Mouse (Mus musculus) kidney, postnatal 0 days (tissue): ENCODE measurements around the gene Gm43720. TPM values are rescaled to one million over a fixed set of nuclear protein-coding genes. Genes with fewer than 3 reads are reported as not detected.

Source experiments
- ATAC-seq: fragments of 200-750 bp; cut with Nextera tagmentation; replicated peaks from 2 replicates; pipeline ENCODE4 v1.8.0; 2017; ENCODE audit warnings: low read depth, moderate number of reproducible peaks, moderate TSS enrichment, moderate library complexity; ENCODE audit not compliant: low FRiP score
- DNase-seq: peaks from one replicate; pipeline ENCODE4 v3.0.0-alpha.2; 2016; ENCODE audit warnings: low spot score
- H3K27ac ChIP-seq: fragments of 300-500 bp; sonication (generic); 2 replicates; pipeline ENCODE4 v1.5.1; 2014; ENCODE audit warnings: mild to moderate bottlenecking
- H3K27me3 ChIP-seq: fragments of 300-500 bp; sonication (generic); 2 replicates; pipeline ENCODE4 v1.6.1; 2014; ENCODE audit warnings: low read length, mixed read lengths; ENCODE audit not compliant: insufficient read depth
- H3K36me3 ChIP-seq: fragments of 300-500 bp; sonication (generic); 2 replicates; pipeline ENCODE4 v1.6.1; 2014; ENCODE audit warnings: low read length, mixed read lengths; ENCODE audit not compliant: insufficient read depth
- H3K4me1 ChIP-seq: fragments of 300-500 bp; sonication (generic); replicated peaks from 2 replicates; pipeline ENCODE4 v1.6.1; 2014; ENCODE audit warnings: antibody characterized with exemption, low read length, mixed read lengths; ENCODE audit not compliant: insufficient read depth
- H3K4me2 ChIP-seq: fragments of 300-500 bp; sonication (generic); 2 replicates; pipeline ENCODE4 v1.6.1; 2014; ENCODE audit warnings: mild to moderate bottlenecking, low read length, moderate library complexity, mixed read lengths
- H3K4me3 ChIP-seq: fragments of 300-500 bp; sonication (generic); replicated peaks from 2 replicates; pipeline ENCODE4 v1.5.1; 2014; ENCODE audit warnings: low read depth, low read length
- H3K9ac ChIP-seq: fragments of 300-500 bp; sonication (generic); 2 replicates; pipeline ENCODE4 v1.6.1; 2014; ENCODE audit warnings: low read depth, low read length
- H3K9me3 ChIP-seq: fragments of 300-500 bp; sonication (generic); replicated peaks from 2 replicates; pipeline ENCODE4 v1.6.1; 2016; ENCODE audit warnings: low read length, inconsistent platforms, mixed read lengths
- CTCF ChIP-seq: IDR thresholded peaks from 2 replicates; pipeline ENCODE4 v1.5.1; 2016; ENCODE audit warnings: antibody characterized with exemption, low read depth, mild to moderate bottlenecking, moderate library complexity
- WGBS: fragments of 180-500 bp; shearing (Covaris S2); extraction: QIAGEN DNeasy Blood & Tissue Kit; methylation state at CpG from one replicate; pipeline ENCODE4 v1.1.7; 2014; 5-methylcytosine and 5-hydroxymethylcytosine counted together
- polyA plus RNA-seq: library from polyadenylated mRNA; unstranded; fragments of >200 nt; fragmentation: Nextera tagmentation; extraction: Ambion mirVana; gene quantifications from 2 replicates; pipeline ENCODE4 v1.2.1, GENCODE M21; 2015

Gene Gm43720
- polyA plus RNA-seq, 1 experiment from 2014 or later: 0.16 TPM

DNA sequence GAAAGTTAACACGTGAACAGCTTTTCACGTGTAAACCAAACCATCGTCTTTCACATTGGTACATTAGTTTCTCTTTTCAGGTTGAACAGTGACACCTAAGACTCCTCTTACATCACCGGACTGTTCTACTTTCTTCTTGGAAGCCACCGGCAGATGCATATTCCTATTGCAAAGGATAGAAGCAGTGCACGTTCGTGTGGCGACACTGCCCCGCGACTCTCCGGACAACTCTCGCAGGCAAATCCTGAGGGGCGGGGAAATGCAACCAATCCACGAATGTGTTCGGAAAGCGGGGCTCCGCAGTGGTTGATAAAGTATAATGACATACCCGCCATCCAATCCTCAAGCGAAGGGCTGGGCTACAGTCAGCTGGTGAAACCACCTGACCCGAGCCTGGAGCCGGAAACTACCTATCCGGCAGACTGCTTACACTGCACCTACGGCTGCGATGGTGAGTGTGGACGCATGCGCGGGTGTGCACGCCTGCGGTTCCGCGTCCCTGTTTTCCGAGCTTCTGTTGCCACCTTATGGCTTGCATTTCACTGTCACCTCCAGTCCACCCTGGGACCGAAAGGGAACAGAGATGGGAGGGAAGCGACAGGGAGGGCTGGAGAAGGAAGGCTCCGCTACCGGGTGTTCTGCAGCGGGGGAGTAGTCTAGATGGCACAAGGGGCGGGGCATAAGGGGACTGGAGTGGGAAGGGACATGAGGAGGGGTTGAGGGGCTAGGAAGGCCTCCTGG is 24.2 kb downstream of the Gm43720 start, which contains the start of gene Lamtor4:
Lamtor4 (plus strand) TSS at position 130 of the 741 bp plus-strand sequence.
- Histone ChIP-seq H3K36me3 (peaks cover 13% of the 10 kb centered on the region), H3K4me3 (peak within 1 kb of the TSS; percentile 63), H3K4me1 (0 out of 2 replicates have a peak, but pooled peaks cover 4% of the 10 kb centered on the region), H3K27me3 (no peaks in the 10 kb centered on the region), H3K9ac (peak within 1 kb of the TSS; percentile 63), H3K4me2 (peak within 1 kb of the TSS; percentile 71), H3K9me3 (no peaks in the 10 kb centered on the region), H3K27ac (peak within 1 kb of the TSS; percentile 68)
- under 1% methylated on average over 38 of the region's 38 CpGs for WGBS
- peak; percentile 100 for ATAC-seq
- peak; percentile 98 for DNase-seq
- TF ChIP-seq CTCF: peak; percentile 58

GRCm38 (mm10) chr5:138253061-138253460 is 26.7 kb downstream of the Gm43720 start:
- no peak overlapping the region for H3K4me2 ChIP-seq
- H3K9me3 ChIP-seq: no peaks in the 10 kb centered on the region
- no peak for DNase-seq
- 94% methylated on average over 3 of the region's 3 CpGs for WGBS
- ATAC-seq: no peak
- H3K27me3 ChIP-seq: no peaks in the 10 kb centered on the region
- no peak overlapping the region for H3K9ac ChIP-seq
- no peak overlapping the region for H3K27ac ChIP-seq
- no peak for TF ChIP-seq CTCF
- H3K4me1 ChIP-seq: 0 out of 2 replicates have a peak, but pooled peaks cover 4% of the 10 kb centered on the region
- H3K4me3 ChIP-seq: no peak overlapping the region
- no peaks in the 10 kb centered on the region for H3K36me3 ChIP-seq

DNA sequence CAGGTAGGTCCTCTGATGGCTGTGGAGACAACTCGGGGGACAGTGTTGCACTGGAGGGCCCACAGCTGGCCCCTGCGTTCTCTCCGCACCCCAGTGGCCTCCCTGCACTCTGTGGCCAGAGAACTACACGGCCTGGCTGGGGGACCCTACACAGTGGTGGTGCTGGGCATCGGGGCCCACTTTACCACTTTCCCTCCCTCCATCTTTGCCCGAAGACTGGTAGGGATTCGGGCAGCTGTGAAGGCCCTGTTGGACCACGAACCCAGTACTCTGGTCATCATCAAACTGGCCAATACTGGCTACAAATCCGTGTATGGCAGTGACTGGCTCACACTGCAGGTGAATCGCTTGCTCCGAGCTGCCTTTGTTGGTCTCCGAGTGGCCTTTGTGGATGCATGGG is 28.6 kb downstream of the Gm43720 start:
- H3K4me1 ChIP-seq: 0 out of 2 replicates have a peak, but pooled peaks cover 4% of the 10 kb centered on the region
- no peak overlapping the region for H3K27ac ChIP-seq
- H3K9ac ChIP-seq: no peak overlapping the region
- DNase-seq (no peak), ATAC-seq (no peak)
- no peaks in the 10 kb centered on the region for H3K9me3 ChIP-seq
- H3K4me2 ChIP-seq: no peak overlapping the region
- no peak for TF ChIP-seq CTCF
- no peaks in the 10 kb centered on the region for H3K36me3 ChIP-seq
- H3K4me3 ChIP-seq: no peak overlapping the region
- H3K27me3 ChIP-seq: no peaks in the 10 kb centered on the region
- WGBS: 85% methylated on average over 12 of the region's 12 CpGs

- no peak overlapping the region for H3K9ac ChIP-seq
- 26% methylated on average over 2 of the region's 2 CpGs for WGBS
- H3K4me2 ChIP-seq: no peak overlapping the region
- no peak for TF ChIP-seq CTCF
- no peaks in the 10 kb centered on the region for H3K4me1 ChIP-seq
- H3K27me3 ChIP-seq: no peaks in the 10 kb centered on the region
- no peaks in the 10 kb centered on the region for H3K9me3 ChIP-seq
- no peaks in the 10 kb centered on the region for H3K36me3 ChIP-seq
- DNase-seq (no peak), ATAC-seq (no peak)
- no peak overlapping the region for H3K27ac ChIP-seq
- no peak overlapping the region for H3K4me3 ChIP-seq
Observed at GRCm38 (mm10) chr5:138241511-138241910, 38.2 kb downstream of the Gm43720 start.

DNA sequence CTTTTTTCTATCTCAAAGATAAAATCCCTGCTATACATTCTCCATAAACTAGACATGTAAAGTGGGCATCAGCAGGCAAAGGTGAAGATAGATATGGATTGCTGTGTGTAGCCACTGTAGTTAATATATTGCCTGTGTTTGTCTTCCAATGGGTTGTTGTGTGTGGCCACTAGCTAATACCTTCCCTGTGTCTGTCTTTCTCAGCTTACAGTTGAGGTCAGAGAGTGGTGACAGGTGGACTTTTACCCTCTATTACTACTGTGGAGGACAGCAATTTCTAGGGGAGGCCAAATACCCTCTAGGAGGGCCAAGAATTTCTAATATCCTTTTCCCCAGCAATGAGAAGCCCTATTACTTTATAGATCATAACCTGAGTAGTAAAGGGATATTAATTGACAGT is 45.5 kb downstream of the Gm43720 start:
- no peaks in the 10 kb centered on the region for H3K27me3 ChIP-seq
- DNase-seq (no peak), ATAC-seq (no peak)
- no peak for TF ChIP-seq CTCF
- 0 out of 2 replicates have a peak overlapping the region, but pooled peaks have one; percentile 10 for H3K9ac ChIP-seq
- no peaks in the 10 kb centered on the region for H3K36me3 ChIP-seq
- no peak overlapping the region for H3K4me2 ChIP-seq
- H3K4me3 ChIP-seq: no peak overlapping the region
- no peaks in the 10 kb centered on the region for H3K4me1 ChIP-seq
- no peaks in the 10 kb centered on the region for H3K9me3 ChIP-seq
- peak overlapping the region; percentile 70 for H3K27ac ChIP-seq

GRCm38 (mm10) chr5:138233778-138234177 is 46.0 kb downstream of the Gm43720 start:
- peak overlapping the region; percentile 70 for H3K27ac ChIP-seq

GRCm38 (mm10) chr5:138229511-138229910 is 50.2 kb downstream of the Gm43720 start:
- 81% methylated on average over 3 of the region's 3 CpGs for WGBS
- Histone ChIP-seq H3K4me1 (no peaks in the 10 kb centered on the region), H3K36me3 (no peaks in the 10 kb centered on the region), H3K9me3 (no peaks in the 10 kb centered on the region), H3K9ac (no peak overlapping the region), H3K27ac (no peak overlapping the region), H3K4me2 (no peak overlapping the region), H3K27me3 (no peaks in the 10 kb centered on the region), H3K4me3 (no peak overlapping the region)
- no peak for ATAC-seq
- no peak for DNase-seq
- no peak for TF ChIP-seq CTCF

More at GRCm38 (mm10) chr5:138233778-138234177, 46.0 kb downstream of the Gm43720 start:
- 67% methylated on average over 2 of the region's 2 CpGs for WGBS
- Histone ChIP-seq H3K36me3 (no peaks in the 10 kb centered on the region), H3K4me3 (no peak overlapping the region), H3K4me2 (no peak overlapping the region), H3K27me3 (no peaks in the 10 kb centered on the region), H3K9me3 (no peaks in the 10 kb centered on the region), H3K4me1 (no peaks in the 10 kb centered on the region), H3K9ac (no peak overlapping the region)
- DNase-seq (peak; percentile 8), ATAC-seq (no peak)
- TF ChIP-seq CTCF: no peak
